11 mouse cellular contexts compared by ENCODE assay signal in genomic region chr11:95007418-95007817, GRCm38 (mm10). TPM values are rescaled to one million over a fixed set of nuclear protein-coding genes. Genes with fewer than 3 reads are reported as not detected.
A peak's percentile ranks its signal among the peaks of the same experiment; 100 is the strongest.
DNase-seq lines count a peak whose midpoint lies in the region; ATAC-seq and TF ChIP-seq lines count a peak whose summit lies in the region.
"Had no signal": no experiment of that assay in that cellular context is flagged by ENCODE, and none has a peak within 500 bp of the region (broad histone marks: within the 10 kb centered on the region; RNA-seq: fewer than 3 reads in every experiment).

No protein-coding gene starts in this region.

- H3K36me3 ChIP-seq in liver, embryonic 11.5 days (ENCODE audit: control insufficient read depth, insufficient read depth, low read length): peaks cover 24% of the 10 kb centered on the region
- peaks cover 35% of the 10 kb centered on the region for H3K36me3 ChIP-seq in forebrain, embryonic 14.5 days (ENCODE audit: control insufficient read depth, insufficient read depth, low read length)
- peaks cover 36% of the 10 kb centered on the region for H3K36me3 ChIP-seq in limb, embryonic 14.5 days (ENCODE audit: control insufficient read depth, insufficient read depth, low read length)
- peaks cover 27% of the 10 kb centered on the region for H3K36me3 ChIP-seq in stomach, embryonic 14.5 days (ENCODE audit: control insufficient read depth, insufficient read depth, low read length)

- TF ChIP-seq CTCF in lung, adult 2 months (IDR thresholded peaks at IDR 0.05; ENCODE audit: insufficient read depth, low read length): no peak

- 44% methylated on average over 3 of the region's 3 CpGs for WGBS in liver, embryonic 11.5 days
- 81% methylated on average over 3 of the region's 3 CpGs for WGBS in forebrain, embryonic 14.5 days
- WGBS in limb, embryonic 14.5 days: 65% methylated on average over 3 of the region's 3 CpGs
- WGBS in stomach, embryonic 14.5 days: 53% methylated on average over 3 of the region's 3 CpGs
- 27% methylated on average over 3 of the region's 3 CpGs for WGBS in lung, adult 2 months

- 0 out of 2 replicates have a peak, but pooled peaks cover 3% of the 10 kb centered on the region for H3K27me3 ChIP-seq in liver, embryonic 11.5 days (replicated peaks; ENCODE audit: control insufficient read depth, insufficient read depth, low read length)
- H3K27me3 ChIP-seq in forebrain, embryonic 14.5 days (replicated peaks; ENCODE audit: control insufficient read depth, insufficient read depth, low read length): no peaks in the 10 kb centered on the region
- H3K27me3 ChIP-seq in limb, embryonic 14.5 days (ENCODE audit: control insufficient read depth, insufficient read depth, low read length): no peaks in the 10 kb centered on the region
- no peaks in the 10 kb centered on the region for H3K27me3 ChIP-seq in stomach, embryonic 14.5 days (ENCODE audit: control insufficient read depth, insufficient read depth, low read length)
- H3K27me3 ChIP-seq: Patski had no signal

- H3K4me3 ChIP-seq in liver, embryonic 11.5 days (ENCODE audit: low read depth, low read length): no peak overlapping the region
- H3K4me3 ChIP-seq in forebrain, embryonic 14.5 days (ENCODE audit: low read depth, low read length): no peak overlapping the region
- H3K4me3 ChIP-seq in limb, embryonic 14.5 days (replicated peaks; ENCODE audit: low read length): no peak overlapping the region
- H3K4me3 ChIP-seq in stomach, embryonic 14.5 days (ENCODE audit: low read depth, low read length): no peak overlapping the region
- H3K4me3 ChIP-seq in lung, adult 2 months (replicated peaks; ENCODE audit: extremely low read depth, low read depth, low read length): no peak overlapping the region

- peak overlapping the region; percentile 73 for H3K27ac ChIP-seq in liver, embryonic 11.5 days (ENCODE audit: low read depth, low read length)
- H3K27ac ChIP-seq in forebrain, embryonic 14.5 days (ENCODE audit: low read depth, low read length): peak overlapping the region; percentile 80
- no peak overlapping the region for H3K27ac ChIP-seq in limb, embryonic 14.5 days (replicated peaks; ENCODE audit: low read depth, low read length)
- peak overlapping the region; percentile 69 for H3K27ac ChIP-seq in stomach, embryonic 14.5 days (ENCODE audit: low read length)

- peak overlapping the region; percentile 89 for H3K4me2 ChIP-seq in liver, embryonic 11.5 days
- H3K4me2 ChIP-seq in forebrain, embryonic 14.5 days (ENCODE audit: low read length): peak overlapping the region; percentile 68
- 0 out of 2 replicates have a peak overlapping the region, but pooled peaks have one; percentile 73 for H3K4me2 ChIP-seq in limb, embryonic 14.5 days (replicated peaks; ENCODE audit: low read depth, low read length, severe bottlenecking)
- H3K4me2 ChIP-seq in stomach, embryonic 14.5 days (replicated peaks; ENCODE audit: low read depth, low read length): peak overlapping the region; percentile 59; the same call in 1 of the 2 replicates

- H3K9ac ChIP-seq in liver, embryonic 11.5 days (ENCODE audit: low read depth, low read length): peak overlapping the region; percentile 72; the same call in 1 of the 2 replicates
- 0 out of 2 replicates have a peak overlapping the region, but pooled peaks have one; percentile 60 for H3K9ac ChIP-seq in forebrain, embryonic 14.5 days (ENCODE audit: low read length)
- H3K9ac ChIP-seq in limb, embryonic 14.5 days (ENCODE audit: low read depth, low read length, severe bottlenecking): no peak overlapping the region
- 0 out of 2 replicates have a peak overlapping the region, but pooled peaks have one; percentile 49 for H3K9ac ChIP-seq in stomach, embryonic 14.5 days (replicated peaks; ENCODE audit: low read depth, low read length)

- H3K9me3 ChIP-seq in liver, embryonic 11.5 days (ENCODE audit: control insufficient read depth, low read length): no peaks in the 10 kb centered on the region
- H3K9me3 ChIP-seq in forebrain, embryonic 14.5 days (replicated peaks; ENCODE audit: control insufficient read depth, low read length): no peaks in the 10 kb centered on the region
- H3K9me3 ChIP-seq in limb, embryonic 14.5 days (ENCODE audit: control insufficient read depth, low read length): no peaks in the 10 kb centered on the region
- H3K9me3 ChIP-seq in stomach, embryonic 14.5 days (ENCODE audit: control insufficient read depth, low read depth, low read length): no peaks in the 10 kb centered on the region

- peaks cover 62% of the 10 kb centered on the region for H3K4me1 ChIP-seq in liver, embryonic 11.5 days (replicated peaks; ENCODE audit: control insufficient read depth, insufficient read depth, low read length)
- peaks cover 31% of the 10 kb centered on the region for H3K4me1 ChIP-seq in forebrain, embryonic 14.5 days (ENCODE audit: control insufficient read depth, insufficient read depth, low read length)
- peaks cover 36% of the 10 kb centered on the region for H3K4me1 ChIP-seq in limb, embryonic 14.5 days (ENCODE audit: control insufficient read depth, insufficient read depth, low read length)
- H3K4me1 ChIP-seq in stomach, embryonic 14.5 days (ENCODE audit: control insufficient read depth, insufficient read depth, low read length): peaks cover 21% of the 10 kb centered on the region
- peaks cover 9% of the 10 kb centered on the region for H3K4me1 ChIP-seq in lung, adult 2 months (ENCODE audit: control insufficient read depth, insufficient read depth, low read length)

- TF ChIP-seq POLR2A in limb, embryonic 14.5 days (IDR thresholded peaks at IDR 0.05; ENCODE audit: borderline replicate concordance, extremely low read depth, insufficient read depth, insufficient read length): no peak
- no peak for TF ChIP-seq POLR2A in lung, adult 2 months (IDR thresholded peaks at IDR 0.05; ENCODE audit: borderline replicate concordance, extremely low read depth, low read depth, low read length)

- no peak for ATAC-seq in liver, embryonic 11.5 days (replicated peaks; ENCODE audit: low FRiP score)
- ATAC-seq in forebrain, embryonic 14.5 days: no peak
- ATAC-seq in limb, embryonic 14.5 days (ENCODE audit: low FRiP score, low read depth): no peak
- no peak for ATAC-seq in stomach, embryonic 14.5 days (ENCODE audit: insufficient number of reproducible peaks, insufficient read depth, low FRiP score, low read depth)
- ATAC-seq: Patski had no signal

- DNase-seq in liver, embryonic 11.5 days (ENCODE audit: low spot score): no peak
- no peak for DNase-seq in liver
- DNase-seq in forebrain, embryonic 14.5 days (ENCODE audit: low spot score): no peak
- no peak for DNase-seq in limb, embryonic 14.5 days (ENCODE audit: low spot score)
- DNase-seq in lung, adult 2 months: no peak
- DNase-seq in adrenal gland, adult 2 months: no peak
- no peak for DNase-seq in cerebellum, adult 11 months
- DNase-seq: cerebellum, adult 11-12 months had no signal

RNA-seq across cellular contexts. Expression of gene Samd14, which starts 2.3 kb away (rescaled TPM):
- polyA plus RNA-seq in liver, embryonic 11.5 days (2014; fragmentation: Nextera tagmentation; extraction: Ambion mirVana): 55.8 and 57.8 TPM in 2 replicates
- 81.7 and 96.5 TPM in 2 replicates for polyA plus RNA-seq in forebrain, embryonic 14.5 days (2014; fragmentation: Nextera tagmentation; extraction: Ambion mirVana)
- polyA plus RNA-seq in limb, embryonic 14.5 days (2012; rRNA removed): 46.0 and 59.7 TPM in 2 replicates
- polyA plus RNA-seq in limb, embryonic 14.5 days (2014; fragmentation: Nextera tagmentation; extraction: Ambion mirVana): 25.5 and 31.7 TPM in 2 replicates
- polyA plus RNA-seq in stomach, embryonic 14.5 days (2014; fragmentation: Nextera tagmentation; extraction: Ambion mirVana): 22.8 and 24.5 TPM in 2 replicates
- 5.9 and 7.0 TPM in 2 replicates for polyA plus RNA-seq in lung, adult 2 months (2012; rRNA removed)
- total RNA-seq in adrenal gland, adult 2 months (2021): 1 to 10 TPM; 2.5 to 4.5 TPM
- 12.9 and 13.5 TPM in 2 replicates for polyA plus RNA-seq in adrenal gland, adult 2 months (2012; rRNA removed)

RNA-seq across cellular contexts. Expression of gene Ppp1r9b, which starts 16.6 kb away (rescaled TPM):
- polyA plus RNA-seq in liver, embryonic 11.5 days (2014; fragmentation: Nextera tagmentation; extraction: Ambion mirVana): 21.9 and 27.9 TPM in 2 replicates
- polyA plus RNA-seq in forebrain, embryonic 14.5 days (2014; fragmentation: Nextera tagmentation; extraction: Ambion mirVana): 20.8 and 21.8 TPM in 2 replicates
- 32.8 and 34.6 TPM in 2 replicates for polyA plus RNA-seq in limb, embryonic 14.5 days (2012; rRNA removed)
- polyA plus RNA-seq in limb, embryonic 14.5 days (2014; fragmentation: Nextera tagmentation; extraction: Ambion mirVana): 17.3 and 17.9 TPM in 2 replicates
- polyA plus RNA-seq in stomach, embryonic 14.5 days (2014; fragmentation: Nextera tagmentation; extraction: Ambion mirVana): 13.5 and 14.4 TPM in 2 replicates
- 58.7 and 67.7 TPM in 2 replicates for polyA plus RNA-seq in lung, adult 2 months (2012; rRNA removed)
- 100 to 1,000 TPM; 101 to 148 TPM for total RNA-seq in adrenal gland, adult 2 months (2021)
- polyA plus RNA-seq in adrenal gland, adult 2 months (2012; rRNA removed): 61.6 and 64.6 TPM in 2 replicates

RNA-seq across cellular contexts. Expression of gene Sgca, which starts 31.3 kb away (rescaled TPM):
- polyA plus RNA-seq in liver, embryonic 11.5 days (2014; fragmentation: Nextera tagmentation; extraction: Ambion mirVana): 0.22 and 0.30 TPM in 2 replicates
- not detected in 2 replicates for polyA plus RNA-seq in forebrain, embryonic 14.5 days (2014; fragmentation: Nextera tagmentation; extraction: Ambion mirVana)
- polyA plus RNA-seq in limb, embryonic 14.5 days (2012; rRNA removed): 19.4 and 32.9 TPM in 2 replicates
- polyA plus RNA-seq in limb, embryonic 14.5 days (2014; fragmentation: Nextera tagmentation; extraction: Ambion mirVana): 9.1 and 10.2 TPM in 2 replicates
- 0.30 and 0.46 TPM in 2 replicates for polyA plus RNA-seq in stomach, embryonic 14.5 days (2014; fragmentation: Nextera tagmentation; extraction: Ambion mirVana)
- polyA plus RNA-seq in lung, adult 2 months (2012; rRNA removed): 19.9 and 54.4 TPM in 2 replicates
- total RNA-seq in adrenal gland, adult 2 months (2021): not detected
- 0.79 and 0.95 TPM in 2 replicates for polyA plus RNA-seq in adrenal gland, adult 2 months (2012; rRNA removed)

RNA-seq across cellular contexts. Expression of gene Pdk2, which starts 33.7 kb away (rescaled TPM):
- 14.9 and 15.2 TPM in 2 replicates for polyA plus RNA-seq in liver, embryonic 11.5 days (2014; fragmentation: Nextera tagmentation; extraction: Ambion mirVana)
- polyA plus RNA-seq in forebrain, embryonic 14.5 days (2014; fragmentation: Nextera tagmentation; extraction: Ambion mirVana): 20.1 and 24.2 TPM in 2 replicates
- polyA plus RNA-seq in limb, embryonic 14.5 days (2012; rRNA removed): 29.6 and 36.3 TPM in 2 replicates
- polyA plus RNA-seq in limb, embryonic 14.5 days (2014; fragmentation: Nextera tagmentation; extraction: Ambion mirVana): 34.9 and 38.8 TPM in 2 replicates
- polyA plus RNA-seq in stomach, embryonic 14.5 days (2014; fragmentation: Nextera tagmentation; extraction: Ambion mirVana): 34.1 and 35.8 TPM in 2 replicates
- 53.0 and 67.3 TPM in 2 replicates for polyA plus RNA-seq in lung, adult 2 months (2012; rRNA removed)
- total RNA-seq in adrenal gland, adult 2 months (2021): 100 to 1,000 TPM in 1 of 2 experiments, 10 to 100 TPM in 1; 92.9 to 112 TPM
- 114 and 118 TPM in 2 replicates for polyA plus RNA-seq in adrenal gland, adult 2 months (2012; rRNA removed)

RNA-seq across cellular contexts. Expression of gene Hils1, which starts 40.0 kb away (rescaled TPM):
- not detected in 2 replicates for polyA plus RNA-seq in liver, embryonic 11.5 days (2014; fragmentation: Nextera tagmentation; extraction: Ambion mirVana)
- polyA plus RNA-seq in forebrain, embryonic 14.5 days (2014; fragmentation: Nextera tagmentation; extraction: Ambion mirVana): not detected in 2 replicates
- polyA plus RNA-seq in limb, embryonic 14.5 days (2012; rRNA removed): 0.41 and 0.58 TPM in 2 replicates
- 0.29 TPM in 1 of 2 replicates, not detected in the other for polyA plus RNA-seq in limb, embryonic 14.5 days (2014; fragmentation: Nextera tagmentation; extraction: Ambion mirVana)
- polyA plus RNA-seq in stomach, embryonic 14.5 days (2014; fragmentation: Nextera tagmentation; extraction: Ambion mirVana): not detected in 2 replicates
- polyA plus RNA-seq in lung, adult 2 months (2012; rRNA removed): not detected in 2 replicates
- total RNA-seq in adrenal gland, adult 2 months (2021): not detected
- not detected in 2 replicates for polyA plus RNA-seq in adrenal gland, adult 2 months (2012; rRNA removed)
- total RNA-seq: left cerebral cortex, postnatal 36 days had no signal
- polyA plus RNA-seq: Patski had no signal
